Mouse (Mus musculus) G1E (cell line): ENCODE measurements around the gene Adam12.

Source experiments
- CTCF ChIP-seq: IDR thresholded peaks from 2 replicates; pipeline ENCODE4 v1.5.1; 2012; ENCODE audit warnings: low read depth, low read length, inconsistent platforms, mixed read lengths
- GATA1 ChIP-seq: IDR thresholded peaks from 2 replicates; pipeline ENCODE4 v1.6.1; 2012; ENCODE audit warnings: borderline replicate concordance, low read length, inconsistent platforms, mixed read lengths

- TF ChIP-seq GATA1 (no peak), CTCF (no peak)
These were observed 5.7 kb downstream of the Adam12 start for GRCm38 (mm10) chr7:134226231-134226630.
